Mouse (Mus musculus): ENCODE data around the gene Hoxd10. TPM values are rescaled to one million over a fixed set of nuclear protein-coding genes. Genes with fewer than 3 reads are reported as not detected.

The Hoxd10 gene
- polyA plus RNA-seq, 1 experiment from 2014 or later = 90.2 TPM

DNA sequence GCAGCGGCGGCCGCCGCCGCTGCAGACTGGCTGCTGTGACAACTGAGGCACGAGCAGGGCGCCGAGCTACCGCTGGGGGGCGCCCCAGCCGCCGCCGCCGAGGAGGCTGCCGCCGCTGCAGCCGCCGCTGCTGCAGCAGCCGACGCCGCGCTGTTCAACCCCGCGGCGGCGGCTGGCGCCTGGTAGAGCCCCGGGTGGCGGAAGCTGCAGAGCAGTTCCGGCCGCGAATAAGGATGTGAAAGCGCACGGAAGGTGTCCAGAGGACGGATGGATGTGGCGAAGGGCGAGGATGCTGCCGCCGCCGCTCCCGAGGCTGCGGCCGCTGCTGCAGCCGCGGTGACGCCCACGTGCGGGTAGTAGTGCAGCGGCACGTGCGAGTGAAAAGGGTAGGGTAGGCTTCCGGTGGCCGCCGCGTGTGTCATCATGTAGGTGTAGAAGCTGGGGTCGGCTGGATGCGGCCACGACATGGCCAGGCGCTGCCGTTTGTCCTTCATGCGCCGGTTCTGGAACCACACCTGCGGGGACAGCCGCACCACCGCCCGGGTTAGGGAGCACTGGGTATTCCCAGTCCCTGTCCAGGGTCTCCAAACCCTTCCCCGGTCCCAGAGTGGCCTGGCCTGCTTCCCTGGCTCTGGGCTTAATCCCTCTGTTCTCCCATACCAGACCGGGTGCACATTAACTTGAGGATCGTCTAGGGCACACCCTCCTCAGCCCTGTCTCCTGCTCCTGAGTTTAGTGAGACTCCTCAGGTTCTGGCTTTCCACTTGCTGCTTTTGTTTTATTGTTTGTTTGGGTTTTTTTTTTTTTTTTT lies 35.7 kb upstream of the Hoxd10 start:
- H3K27me3 ChIP-seq (ENCODE audit: control insufficient read depth, insufficient read depth, low read length) = peaks cover 32% of the 10 kb centered on the region
- under 1% methylated on average over 69 of the region's 69 CpGs for WGBS
- peak; percentile 46; the same call in 1 of the 2 replicates for ATAC-seq (ENCODE audit: low read depth)

GRCm38 (mm10) chr2:74656632-74657021 lies 35.1 kb upstream of the Hoxd10 start:
- no peak overlapping the region for H3K4me3 ChIP-seq (ENCODE audit: low read depth, low read length)
- H3K27me3 ChIP-seq (ENCODE audit: control insufficient read depth, insufficient read depth, low read length) = peaks cover 33% of the 10 kb centered on the region
- H3K36me3 ChIP-seq (ENCODE audit: control insufficient read depth, insufficient read depth, low read length) = no peaks in the 10 kb centered on the region
- H3K4me1 ChIP-seq (ENCODE audit: control insufficient read depth, insufficient read depth, low read length) = peaks cover 5% of the 10 kb centered on the region
- H3K27ac ChIP-seq (ENCODE audit: low read depth, low read length) = no peak overlapping the region
- no peaks in the 10 kb centered on the region for H3K9me3 ChIP-seq (ENCODE audit: control insufficient read depth, low read length)
- 3% methylated on average over 4 of the region's 4 CpGs for WGBS
- H3K9ac ChIP-seq (replicated peaks; ENCODE audit: low read depth, low read length) = no peak overlapping the region
- no peak overlapping the region for H3K4me2 ChIP-seq (ENCODE audit: low read depth, low read length)
- no peak for ATAC-seq (ENCODE audit: low read depth)

More for the DNA sequence above, 35.7 kb upstream of the Hoxd10 start:
- Histone ChIP-seq H3K36me3 (ENCODE audit: control insufficient read depth, insufficient read depth, low read length) (no peaks in the 10 kb centered on the region), H3K27ac (ENCODE audit: low read depth, low read length) (no peak overlapping the region), H3K4me3 (ENCODE audit: low read depth, low read length) (peak overlapping the region; percentile 29), H3K9ac (replicated peaks; ENCODE audit: low read depth, low read length) (0 out of 2 replicates have a peak overlapping the region, but pooled peaks have one; percentile 11), H3K4me1 (ENCODE audit: control insufficient read depth, insufficient read depth, low read length) (peaks cover 5% of the 10 kb centered on the region), H3K4me2 (ENCODE audit: low read depth, low read length) (peak overlapping the region; percentile 47), H3K9me3 (ENCODE audit: control insufficient read depth, low read length) (no peaks in the 10 kb centered on the region)

GRCm38 (mm10) chr2:74657251-74658023 lies 34.3 kb upstream of the Hoxd10 start:
- no peak overlapping the region for H3K4me2 ChIP-seq (ENCODE audit: low read depth, low read length)

GRCm38 (mm10) chr2:74658024-74658666 lies 33.6 kb upstream of the Hoxd10 start:
- Histone ChIP-seq H3K9ac (replicated peaks; ENCODE audit: low read depth, low read length) (no peak overlapping the region; the same call in 1 of the 2 replicates), H3K27me3 (ENCODE audit: control insufficient read depth, insufficient read depth, low read length) (peaks cover 42% of the 10 kb centered on the region), H3K36me3 (ENCODE audit: control insufficient read depth, insufficient read depth, low read length) (no peaks in the 10 kb centered on the region), H3K9me3 (ENCODE audit: control insufficient read depth, low read length) (no peaks in the 10 kb centered on the region), H3K4me2 (ENCODE audit: low read depth, low read length) (no peak overlapping the region), H3K27ac (ENCODE audit: low read depth, low read length) (peak overlapping the region; percentile 29; the same call in 1 of the 2 replicates), H3K4me1 (ENCODE audit: control insufficient read depth, insufficient read depth, low read length) (peaks cover 5% of the 10 kb centered on the region), H3K4me3 (ENCODE audit: low read depth, low read length) (peak overlapping the region; percentile 2; the same call in 1 of the 2 replicates)
- under 1% methylated on average over 15 of the region's 15 CpGs for WGBS
- ATAC-seq (ENCODE audit: low read depth) = no peak

More at GRCm38 (mm10) chr2:74657251-74658023, 34.3 kb upstream of the Hoxd10 start:
- WGBS = 2% methylated on average over 62 of the region's 62 CpGs
- H3K9me3 ChIP-seq (ENCODE audit: control insufficient read depth, low read length) = no peaks in the 10 kb centered on the region
- no peaks in the 10 kb centered on the region for H3K36me3 ChIP-seq (ENCODE audit: control insufficient read depth, insufficient read depth, low read length)
- no peak for ATAC-seq (ENCODE audit: low read depth)
- H3K27ac ChIP-seq (ENCODE audit: low read depth, low read length) = 0 out of 2 replicates have a peak overlapping the region, but pooled peaks have one; percentile 22
- peaks cover 5% of the 10 kb centered on the region for H3K4me1 ChIP-seq (ENCODE audit: control insufficient read depth, insufficient read depth, low read length)
- no peak overlapping the region for H3K9ac ChIP-seq (replicated peaks; ENCODE audit: low read depth, low read length)
- H3K4me3 ChIP-seq (ENCODE audit: low read depth, low read length) = no peak overlapping the region
- H3K27me3 ChIP-seq (ENCODE audit: control insufficient read depth, insufficient read depth, low read length) = peaks cover 37% of the 10 kb centered on the region

DNA sequence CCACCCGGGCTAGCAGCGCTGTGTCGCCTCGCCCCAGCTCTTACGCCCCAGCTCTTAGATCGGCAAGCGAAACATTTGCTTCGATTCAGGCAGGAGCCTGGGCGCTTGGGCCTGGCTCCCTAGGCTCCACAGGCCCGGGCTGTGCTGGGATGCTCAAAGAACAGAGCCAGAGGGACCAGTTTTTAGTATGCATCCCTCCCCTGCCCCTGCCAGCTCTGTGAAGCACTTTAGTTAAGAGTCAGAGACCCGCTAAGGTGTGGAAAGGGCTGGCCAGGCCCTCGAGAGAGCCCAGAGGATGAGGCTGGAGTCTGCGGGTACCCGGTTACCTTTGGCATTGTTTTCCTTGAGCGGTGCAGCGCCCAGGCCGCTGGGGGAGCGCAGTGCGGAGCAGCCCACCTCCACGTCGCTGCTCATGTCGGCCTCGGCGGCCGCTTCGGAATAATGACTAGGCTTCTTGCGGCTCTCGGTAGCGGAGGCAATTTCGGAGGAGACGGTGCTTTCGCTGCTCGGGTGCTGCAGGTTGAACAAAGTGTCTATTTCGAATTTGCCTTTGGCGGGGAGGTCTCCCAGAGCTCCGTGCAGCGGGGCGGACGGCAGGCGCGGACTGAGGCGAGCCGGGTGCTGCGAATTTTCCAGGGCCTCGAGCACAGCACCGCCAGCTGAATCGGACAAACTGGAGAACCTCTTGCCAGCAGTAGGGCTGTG lies 32.9 kb upstream of the Hoxd10 start:
- Histone ChIP-seq H3K36me3 (ENCODE audit: control insufficient read depth, insufficient read depth, low read length) (no peaks in the 10 kb centered on the region), H3K4me2 (ENCODE audit: low read depth, low read length) (no peak overlapping the region), H3K27ac (ENCODE audit: low read depth, low read length) (peak overlapping the region; percentile 29; the same call in 1 of the 2 replicates), H3K9me3 (ENCODE audit: control insufficient read depth, low read length) (no peaks in the 10 kb centered on the region), H3K27me3 (ENCODE audit: control insufficient read depth, insufficient read depth, low read length) (peaks cover 45% of the 10 kb centered on the region), H3K4me3 (ENCODE audit: low read depth, low read length) (peak overlapping the region; percentile 2; the same call in 1 of the 2 replicates), H3K4me1 (ENCODE audit: control insufficient read depth, insufficient read depth, low read length) (peaks cover 5% of the 10 kb centered on the region), H3K9ac (replicated peaks; ENCODE audit: low read depth, low read length) (no peak overlapping the region; the same call in 1 of the 2 replicates)
- ATAC-seq (ENCODE audit: low read depth) = no peak
- WGBS = under 1% methylated on average over 47 of the region's 47 CpGs

GRCm38 (mm10) chr2:74659507-74660005 lies 32.2 kb upstream of the Hoxd10 start, which contains the start of gene Evx2:
Gene Evx2 (minus strand): TSS chr2:74659557.
- Histone ChIP-seq H3K27me3 (ENCODE audit: control insufficient read depth, insufficient read depth, low read length) (peaks cover 45% of the 10 kb centered on the region), H3K9ac (replicated peaks; ENCODE audit: low read depth, low read length) (no peak within 1 kb of the TSS; the same call in 1 of the 2 replicates), H3K4me2 (ENCODE audit: low read depth, low read length) (no peak within 1 kb of the TSS), H3K36me3 (ENCODE audit: control insufficient read depth, insufficient read depth, low read length) (no peaks in the 10 kb centered on the region), H3K4me3 (ENCODE audit: low read depth, low read length) (peak within 1 kb of the TSS; percentile 2; the same call in 1 of the 2 replicates), H3K4me1 (ENCODE audit: control insufficient read depth, insufficient read depth, low read length) (peaks cover 5% of the 10 kb centered on the region), H3K9me3 (ENCODE audit: control insufficient read depth, low read length) (no peaks in the 10 kb centered on the region), H3K27ac (ENCODE audit: low read depth, low read length) (peak within 1 kb of the TSS; percentile 29; the same call in 1 of the 2 replicates)
- no peak for ATAC-seq (ENCODE audit: low read depth)
- WGBS = under 1% methylated on average over 28 of the region's 28 CpGs

DNA sequence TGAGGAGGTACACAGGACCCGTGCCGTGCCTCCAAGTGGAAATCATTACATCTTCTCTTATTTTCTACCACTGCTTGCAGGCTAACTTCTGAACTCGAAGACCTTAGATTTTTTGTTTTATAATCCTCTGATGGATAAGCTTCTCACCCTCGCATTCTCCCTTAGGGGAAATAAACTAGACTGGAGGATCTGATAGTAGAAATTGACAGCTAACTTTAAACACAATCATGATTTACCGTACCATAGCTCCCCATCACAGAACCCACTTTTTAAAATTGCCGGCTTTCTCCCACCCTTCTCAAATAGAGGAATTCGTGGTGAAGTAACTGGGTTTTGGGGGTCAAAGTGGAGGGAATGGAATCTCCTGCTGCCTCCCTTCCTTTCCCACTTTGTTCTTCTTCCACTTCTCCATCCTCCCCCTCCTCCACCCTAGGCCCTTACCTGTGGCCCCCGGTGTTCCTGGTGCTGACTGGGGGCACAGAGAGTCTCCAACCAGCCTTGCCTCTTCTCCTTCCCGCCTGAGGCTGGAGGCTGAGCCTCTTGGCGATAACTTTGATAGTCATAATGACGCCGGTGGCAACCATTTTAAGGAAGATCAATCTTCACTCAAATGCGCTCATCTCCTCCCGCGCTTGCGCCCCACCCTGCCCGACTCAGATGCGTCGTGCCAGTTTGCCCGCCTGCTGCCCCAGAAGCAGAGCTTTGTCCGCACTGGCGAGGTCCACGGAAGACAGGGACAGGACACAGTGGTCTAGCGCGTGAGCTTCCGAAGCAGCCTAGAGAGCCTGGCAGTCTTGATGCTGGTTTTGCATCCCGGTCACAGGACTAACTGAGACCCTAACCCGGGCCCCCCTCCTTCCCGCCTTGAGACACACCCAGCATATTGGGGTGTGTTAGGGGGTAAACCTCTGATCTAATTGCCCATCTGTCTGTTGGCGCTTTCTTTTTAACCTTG lies 31.0 kb upstream of the Hoxd10 start:
- H3K9ac ChIP-seq (replicated peaks; ENCODE audit: low read depth, low read length) = no peak overlapping the region
- H3K27ac ChIP-seq (ENCODE audit: low read depth, low read length) = no peak overlapping the region
- H3K27me3 ChIP-seq (ENCODE audit: control insufficient read depth, insufficient read depth, low read length) = peaks cover 55% of the 10 kb centered on the region
- H3K4me3 ChIP-seq (ENCODE audit: low read depth, low read length) = no peak overlapping the region
- H3K4me1 ChIP-seq (ENCODE audit: control insufficient read depth, insufficient read depth, low read length) = peaks cover 3% of the 10 kb centered on the region
- H3K36me3 ChIP-seq (ENCODE audit: control insufficient read depth, insufficient read depth, low read length) = no peaks in the 10 kb centered on the region
- ATAC-seq (ENCODE audit: low read depth) = no peak
- WGBS = 1% methylated on average over 30 of the region's 30 CpGs
- H3K4me2 ChIP-seq (ENCODE audit: low read depth, low read length) = no peak overlapping the region
- no peaks in the 10 kb centered on the region for H3K9me3 ChIP-seq (ENCODE audit: control insufficient read depth, low read length)

Data from neural tube, embryonic 14.5 days (tissue).